Mouse (Mus musculus) cerebellum, adult 9-11 months (tissue): ENCODE measurements at regions not wholly inside any gene's neighbourhood (a gene's known extent, or its start where the extent isn't known, plus 50 kb on each side); places are given as distances from the start of the nearest gene placed in this dataset.

Source experiments
- DNase-seq: peaks from one replicate; pipeline ENCODE4 v3.0.0; 2022

GRCm38 (mm10) chr9:50257162-50257561, 87.6 kb downstream of the Rpl10-ps3 start:
- DNase-seq: no peak

GRCm38 (mm10) chr9:50244982-50245671, 99.6 kb downstream of the Rpl10-ps3 start:
- no peak for DNase-seq

GRCm38 (mm10) chr9:50240923-50241322, 103.8 kb downstream of the Rpl10-ps3 start:
- no peak for DNase-seq

- DNase-seq: peak; percentile 4
These were observed 108.9 kb downstream of the Rpl10-ps3 start for GRCm38 (mm10) chr9:50235908-50236307.

- no peak for DNase-seq
These were observed 110.1 kb downstream of the Rpl10-ps3 start for GRCm38 (mm10) chr9:50234655-50235054.

GRCm38 (mm10) chr9:50232958-50233510, 111.7 kb downstream of the Rpl10-ps3 start:
- DNase-seq: no peak

- DNase-seq: no peak
These were observed 134.3 kb downstream of the Rpl10-ps3 start for GRCm38 (mm10) chr9:50210481-50210880.

- no peak for DNase-seq
These were observed 145.1 kb downstream of the Rpl10-ps3 start for GRCm38 (mm10) chr9:50199422-50200218.

GRCm38 (mm10) chr9:50192400-50193110, 152.2 kb downstream of the Rpl10-ps3 start:
- DNase-seq: no peak

GRCm38 (mm10) chr9:50191136-50191535, 153.6 kb downstream of the Rpl10-ps3 start:
- DNase-seq: no peak

GRCm38 (mm10) chr9:50188576-50189070, 156.1 kb downstream of the Rpl10-ps3 start:
- no peak for DNase-seq

GRCm38 (mm10) chr9:50181360-50181759, 163.4 kb downstream of the Rpl10-ps3 start:
- DNase-seq: no peak

- DNase-seq: no peak
These were observed 168.6 kb downstream of the Rpl10-ps3 start for GRCm38 (mm10) chr9:50176131-50176530.

- DNase-seq: peak; percentile 72
These were observed 172.8 kb downstream of the Rpl10-ps3 start for GRCm38 (mm10) chr9:50171826-50172464.

GRCm38 (mm10) chr9:50171164-50171563, 173.6 kb downstream of the Rpl10-ps3 start:
- DNase-seq: no peak

- no peak for DNase-seq
These were observed 174.1 kb downstream of the Rpl10-ps3 start for GRCm38 (mm10) chr9:50170637-50171036.

- DNase-seq: no peak
These were observed 190.2 kb downstream of the Rpl10-ps3 start for GRCm38 (mm10) chr9:50154618-50155017.

GRCm38 (mm10) chr9:50150091-50150490, 194.7 kb downstream of the Rpl10-ps3 start:
- no peak for DNase-seq

GRCm38 (mm10) chr9:50142756-50143155, 202.0 kb downstream of the Rpl10-ps3 start:
- peak; percentile 27 for DNase-seq

GRCm38 (mm10) chr9:50142091-50142490, 202.7 kb downstream of the Rpl10-ps3 start:
- no peak for DNase-seq

GRCm38 (mm10) chr9:50141176-50141575, 203.6 kb downstream of the Rpl10-ps3 start:
- no peak for DNase-seq

GRCm38 (mm10) chr9:50138341-50138978, 206.3 kb downstream of the Rpl10-ps3 start:
- no peak for DNase-seq
